Mouse (Mus musculus): ENCODE data around the gene Snx25.
A peak's percentile ranks its signal among the peaks of the same experiment; 100 is the strongest.

Snx25 gene

GRCm38 (mm10) chr8:46010746-46011680 is 140.9 kb downstream of the Snx25 start:
- DNase-seq (ENCODE audit: low read depth, low spot score): peak; percentile 22

- DNase-seq (ENCODE audit: low read depth, low spot score): no peak
Measured at GRCm38 (mm10) chr8:46010306-46010705, 141.7 kb downstream of the Snx25 start.

GRCm38 (mm10) chr8:46007050-46007672 is 144.8 kb downstream of the Snx25 start:
- DNase-seq (ENCODE audit: low read depth, low spot score): no peak

DNA sequence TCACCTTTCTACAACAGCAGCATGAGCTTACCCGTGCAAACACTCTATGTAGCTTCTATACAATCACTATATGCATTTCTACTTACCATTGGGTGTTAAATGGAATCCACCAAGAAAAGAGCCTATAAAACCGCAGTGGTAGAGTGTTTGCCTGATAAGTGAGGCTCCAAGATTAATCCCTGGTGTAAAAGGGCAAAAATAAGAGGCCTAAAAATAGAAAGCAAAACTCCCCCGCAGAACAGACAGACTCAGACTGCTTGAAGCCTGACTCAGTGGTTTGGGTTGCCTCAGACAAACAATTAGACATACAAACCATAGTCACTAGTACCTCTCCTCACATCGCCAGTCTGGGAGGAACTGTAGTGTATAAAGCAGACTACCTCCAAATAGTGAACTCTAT is 146.4 kb downstream of the Snx25 start, which contains the start of gene Ankrd37:
Gene Ankrd37 (minus strand): TSS at position 112 of the 400 bp plus-strand sequence.
- DNase-seq (ENCODE audit: low read depth, low spot score): no peak

- DNase-seq (ENCODE audit: low read depth, low spot score): peak; percentile 99
Measured at GRCm38 (mm10) chr8:45999784-46000705, 151.9 kb downstream of the Snx25 start.

GRCm38 (mm10) chr8:45999138-45999783 is 152.7 kb downstream of the Snx25 start, which contains the start of gene Lrp2bp:
Gene Lrp2bp, plus strand, starts transcription at chr8:45999303.
- DNase-seq (ENCODE audit: low read depth, low spot score): peak; percentile 36

GRCm38 (mm10) chr8:45998228-45998627 is 153.7 kb downstream of the Snx25 start:
- no peak for DNase-seq (ENCODE audit: low read depth, low spot score)

GRCm38 (mm10) chr8:45995576-45995975 is 156.4 kb downstream of the Snx25 start:
- DNase-seq (ENCODE audit: low read depth, low spot score): no peak

- DNase-seq (ENCODE audit: low read depth, low spot score): peak; percentile 72
Measured at GRCm38 (mm10) chr8:45994111-45994510, 157.8 kb downstream of the Snx25 start.

- no peak for DNase-seq (ENCODE audit: low read depth, low spot score)
Measured at GRCm38 (mm10) chr8:45990631-45991310, 161.2 kb downstream of the Snx25 start.

GRCm38 (mm10) chr8:45988189-45988588 is 163.8 kb downstream of the Snx25 start:
- no peak for DNase-seq (ENCODE audit: low read depth, low spot score)

DNA sequence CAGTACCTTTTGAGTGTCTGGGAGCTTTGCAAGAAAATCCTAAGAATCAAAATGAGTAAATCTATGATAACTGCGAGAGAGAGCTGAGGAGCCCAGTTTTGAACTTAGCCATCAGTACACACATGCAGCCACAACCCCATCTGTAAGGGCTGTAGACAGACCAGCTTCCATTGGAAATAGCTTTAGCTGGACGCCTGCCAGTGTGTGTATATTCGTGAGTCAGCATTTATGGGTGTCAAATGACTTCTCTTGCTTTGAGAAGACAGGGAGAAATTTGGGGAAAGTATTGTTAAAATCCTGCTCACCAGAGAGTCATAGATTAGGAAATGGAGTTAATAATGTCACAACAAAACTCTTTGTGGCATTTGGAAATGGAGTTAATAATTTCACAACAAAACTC is 165.3 kb downstream of the Snx25 start:
- no peak for DNase-seq (ENCODE audit: low read depth, low spot score)

Data from ZHBTc4 (cell line).